Mouse (Mus musculus) midbrain, embryonic 10.5 days (tissue): ENCODE results near the gene Tspan15. TPM values are rescaled to one million over a fixed set of nuclear protein-coding genes. Genes with fewer than 3 reads are reported as not detected.

Source experiments
- DNase-seq: peaks from one replicate; pipeline ENCODE4 v3.0.0-alpha.2; 2017; ENCODE audit warnings: low spot score
- H3K27ac ChIP-seq: fragments of 300-500 bp; sonication (generic); replicated peaks from 2 replicates; pipeline ENCODE4 v1.5.1; 2016; ENCODE audit warnings: mild to moderate bottlenecking
- H3K27me3 ChIP-seq: fragments of 300-500 bp; sonication (generic); 2 replicates; pipeline ENCODE4 v1.6.1; 2016; ENCODE audit warnings: low read depth, mild to moderate bottlenecking; ENCODE audit not compliant: poor library complexity, severe bottlenecking
- H3K36me3 ChIP-seq: fragments of 300-500 bp; sonication (generic); 2 replicates; pipeline ENCODE4 v1.6.1; 2016; ENCODE audit warnings: mild to moderate bottlenecking, moderate library complexity
- H3K4me1 ChIP-seq: fragments of 300-500 bp; sonication (generic); 2 replicates; pipeline ENCODE4 v1.6.1; 2016
- H3K4me3 ChIP-seq: fragments of 300-500 bp; sonication (generic); 2 replicates; pipeline ENCODE4 v1.5.1; 2016; ENCODE audit warnings: mild to moderate bottlenecking, moderate library complexity
- H3K9me3 ChIP-seq: fragments of 300-500 bp; sonication (generic); replicated peaks from 2 replicates; pipeline ENCODE4 v1.6.1; 2016; ENCODE audit warnings: mild to moderate bottlenecking
- WGBS: fragments of 180-500 bp; shearing (Covaris S2); methylation state at CpG from one replicate; pipeline ENCODE4 v1.1.7; 2016; 5-methylcytosine and 5-hydroxymethylcytosine counted together
- microRNA-seq: library from miRNA; unstranded; fragments of <30 nt; microRNA quantifications from one replicate; pipeline ENCODE4, GENCODE M21; 2017
- polyA plus RNA-seq: library from polyadenylated mRNA; unstranded; fragments of >200 nt; fragmentation: Nextera tagmentation; extraction: Ambion mirVana; gene quantifications from 2 replicates; pipeline ENCODE4 v1.2.1, GENCODE M21; 2016

The Tspan15 gene
- polyA plus RNA-seq, 1 experiment from 2014 or later = 16.1 TPM

- 5% methylated on average over 8 of the region's 8 CpGs for WGBS
- Histone ChIP-seq H3K9me3 (no peaks in the 10 kb centered on the region), H3K27ac (no peak overlapping the region), H3K36me3 (no peaks in the 10 kb centered on the region), H3K4me3 (no peak overlapping the region), H3K27me3 (peaks cover 88% of the 10 kb centered on the region), H3K4me1 (peaks cover 52% of the 10 kb centered on the region)
- no peak for DNase-seq
These were observed 95.2 kb downstream of the Tspan15 start for GRCm38 (mm10) chr10:62135696-62136470.

Small RNA genes within 50 kb of the gene (microRNA-seq; reads per million reads assigned to microRNA genes)
- gene Mir7662 = 1.5 reads per million

Other genes with a start within 250 kb of the Tspan15 start
- 0.89 and 0.90 TPM in 2 replicates for gene Neurog3, start 98.2 kb downstream of the Tspan15 start, polyA plus RNA-seq
- 19.3 and 23.4 TPM in 2 replicates for gene Fam241b, start 87.3 kb downstream of the Tspan15 start, polyA plus RNA-seq
- gene Tacr2, start 21.2 kb upstream of the Tspan15 start, polyA plus RNA-seq = not detected in 2 replicates
- 27.0 and 34.9 TPM in 2 replicates for gene Hk1, start 148.7 kb upstream of the Tspan15 start, polyA plus RNA-seq
- gene Hkdc1, start 191.2 kb upstream of the Tspan15 start, polyA plus RNA-seq = 0.25 TPM in 1 of 2 replicates, not detected in the other
- gene 4930507D05Rik, start 218.2 kb upstream of the Tspan15 start, polyA plus RNA-seq = 0.66 and 1.0 TPM in 2 replicates
- gene Supv3l1, start 218.5 kb upstream of the Tspan15 start, polyA plus RNA-seq = 30.9 and 32.3 TPM in 2 replicates